ENCODE assay signal across 8 mouse cellular contexts in genomic region chr11:43385055-43385649, GRCm38 (mm10). TPM values are rescaled to one million over a fixed set of nuclear protein-coding genes. Genes with fewer than 3 reads are reported as not detected.
A peak's percentile ranks its signal among the peaks of the same experiment; 100 is the strongest.
DNase-seq lines count a peak whose midpoint lies in the region; ATAC-seq lines count a peak whose summit lies in the region.

No protein-coding gene starts in this region.

- H3K4me3 ChIP-seq in intestine, embryonic 14.5 days (ENCODE audit: low read depth, low read length) = peak overlapping the region; percentile 36

- peak; percentile 83 for ATAC-seq in intestine, embryonic 14.5 days (replicated peaks; ENCODE audit: low FRiP score, low TSS enrichment, low read depth)
- ATAC-seq in megakaryocyte progenitor cell, adult 5-6 weeks (replicated peaks; ENCODE audit: poor library complexity) = peak; percentile 97
- ATAC-seq in erythroid progenitor cell, adult 5-6 weeks (replicated peaks; ENCODE audit: low FRiP score, poor library complexity, severe bottlenecking) = no peak

- H3K4me2 ChIP-seq in intestine, embryonic 14.5 days (ENCODE audit: low read length) = peak overlapping the region; percentile 75

- no peaks in the 10 kb centered on the region for H3K36me3 ChIP-seq in intestine, embryonic 14.5 days (ENCODE audit: control insufficient read depth, insufficient read depth, low read length)

- no peaks in the 10 kb centered on the region for H3K27me3 ChIP-seq in intestine, embryonic 14.5 days (replicated peaks; ENCODE audit: control insufficient read depth, insufficient read depth, low read length)

- H3K27ac ChIP-seq in intestine, embryonic 14.5 days (ENCODE audit: low read depth) = peak overlapping the region; percentile 69; the same call in 1 of the 2 replicates

- peak; percentile 48 to 85 for DNase-seq in adrenal gland, adult (ENCODE audit: inconsistent age in 2 of 2, low spot score in 1 of 2)
- peak; percentile 72 for DNase-seq in embryo, embryonic 11 days
- DNase-seq in gastrocnemius, postnatal 36 days = peak; percentile 12 to 45
- peak; percentile 78 for DNase-seq in intestine, embryonic 14.5 days (ENCODE audit: low spot score)
- peak; percentile 41 to 60 for DNase-seq in left cerebral cortex, postnatal 25 days (ENCODE audit: low spot score in 2 of 2)
- peak; percentile 58 to 65 for DNase-seq in right cerebral cortex, postnatal 10 days (ENCODE audit: low spot score in 2 of 2)

- H3K9me3 ChIP-seq in intestine, embryonic 14.5 days (ENCODE audit: control insufficient read depth, low read length) = no peaks in the 10 kb centered on the region

- no peaks in the 10 kb centered on the region; the same call in 1 of the 2 replicates for H3K4me1 ChIP-seq in intestine, embryonic 14.5 days (replicated peaks; ENCODE audit: control insufficient read depth, insufficient read depth, low read length)

- peak overlapping the region; percentile 50 for H3K9ac ChIP-seq in intestine, embryonic 14.5 days (ENCODE audit: low read length)

- intact Hi-C loops in gastrocnemius, postnatal 36 days (cut with DNase I) = no loop called here
- intact Hi-C loops in left cerebral cortex, postnatal 25 days (cut with DNase I) = no loop called here

- WGBS in intestine, embryonic 14.5 days = 1% methylated on average over 18 of the region's 18 CpGs

RNA-seq across cellular contexts. Expression of gene Pttg1, which starts 40.9 kb away (rescaled TPM):
- 10 to 100 TPM; 39.5 to 44.0 TPM for total RNA-seq in gastrocnemius, postnatal 36 days (2021)
- 67.1 and 70.7 TPM in 2 replicates for polyA plus RNA-seq in intestine, embryonic 14.5 days (2014; fragmentation: Nextera tagmentation; extraction: Ambion mirVana)
- total RNA-seq in left cerebral cortex, postnatal 25 days (2021) = 10 to 100 TPM; 25.5 to 27.4 TPM
- total RNA-seq in megakaryocyte progenitor cell, adult 5-6 weeks (2015) = 47.0 and 54.2 TPM in 2 replicates
- 47.9 and 52.5 TPM in 2 replicates for total RNA-seq in megakaryocyte progenitor cell, adult 5-6 weeks (2017)
- 45.7 and 73.5 TPM in 2 replicates for total RNA-seq in erythroid progenitor cell, adult 5-6 weeks (2015; ENCODE audit: low replicate concordance)
- total RNA-seq in erythroid progenitor cell, adult 5-6 weeks (2017; ENCODE audit: low replicate concordance) = 24.4 and 27.9 TPM in 2 replicates

RNA-seq across cellular contexts. Expression of gene Slu7, which starts 48.4 kb away (rescaled TPM):
- total RNA-seq in gastrocnemius, postnatal 36 days (2021) = 10 to 100 TPM; 25.2 to 32.2 TPM
- polyA plus RNA-seq in intestine, embryonic 14.5 days (2014; fragmentation: Nextera tagmentation; extraction: Ambion mirVana) = 45.0 and 55.6 TPM in 2 replicates
- total RNA-seq in left cerebral cortex, postnatal 25 days (2021) = 10 to 100 TPM; 54.8 to 55.7 TPM
- 27.5 and 30.5 TPM in 2 replicates for total RNA-seq in megakaryocyte progenitor cell, adult 5-6 weeks (2015)
- total RNA-seq in megakaryocyte progenitor cell, adult 5-6 weeks (2017) = 66.0 and 73.7 TPM in 2 replicates
- 8.8 and 20.5 TPM in 2 replicates for total RNA-seq in erythroid progenitor cell, adult 5-6 weeks (2015; ENCODE audit: low replicate concordance)
- total RNA-seq in erythroid progenitor cell, adult 5-6 weeks (2017; ENCODE audit: low replicate concordance) = 44.4 and 47.6 TPM in 2 replicates
